Mouse (Mus musculus): Measurements from ENCODE around the gene Wfdc11.
A peak's percentile ranks its signal among the peaks of the same experiment; 100 is the strongest.
"Not testable (repeated sequence)": the region's sequence is repeated elsewhere in the genome, so short reads cannot be mapped to it uniquely, and the experiment has no call there.

The Wfdc11 gene

GRCm38 (mm10) chr2:164673987-164674386 lies at the start of gene Wfdc11:
Wfdc11 (minus strand) TSS chr2:164674087.
- DNase-seq = no peak

GRCm38 (mm10) chr2:164723276-164723675 lies 49.4 kb upstream of the Wfdc11 start:
- no peak for DNase-seq

GRCm38 (mm10) chr2:164716194-164716786 lies 42.4 kb upstream of the Wfdc11 start:
- not testable (repeated sequence) for DNase-seq

- no peak for DNase-seq
Measured at GRCm38 (mm10) chr2:164715005-164715404, 41.1 kb upstream of the Wfdc11 start, which contains the start of gene Spint5. Spint5 (plus strand) TSS chr2:164715305.

- no peak for DNase-seq
Measured at GRCm38 (mm10) chr2:164705991-164706390, 32.1 kb upstream of the Wfdc11 start.

GRCm38 (mm10) chr2:164705328-164705727 lies 31.4 kb upstream of the Wfdc11 start:
- DNase-seq = no peak

GRCm38 (mm10) chr2:164704235-164704634 lies 30.3 kb upstream of the Wfdc11 start:
- no peak for DNase-seq

GRCm38 (mm10) chr2:164701761-164702160 lies 27.9 kb upstream of the Wfdc11 start:
- DNase-seq = no peak

- no peak for DNase-seq
Measured at GRCm38 (mm10) chr2:164700959-164701358, 27.1 kb upstream of the Wfdc11 start.

GRCm38 (mm10) chr2:164698201-164698600 lies 24.3 kb upstream of the Wfdc11 start, which contains the start of gene Spint4:
Spint4 (plus strand) TSS chr2:164698501.
- DNase-seq = no peak

GRCm38 (mm10) chr2:164684807-164685206 lies 10.9 kb upstream of the Wfdc11 start, which contains the start of gene Wfdc13:
Wfdc13 (plus strand) TSS chr2:164685107.
- DNase-seq = no peak

- DNase-seq = peak; percentile 17 to 42
Measured at GRCm38 (mm10) chr2:164679906-164680305, 6.0 kb upstream of the Wfdc11 start.

- DNase-seq = peak; percentile 46 to 65
Measured at GRCm38 (mm10) chr2:164678848-164679625, 5.2 kb upstream of the Wfdc11 start.

GRCm38 (mm10) chr2:164676916-164677685 lies 3.2 kb upstream of the Wfdc11 start:
- DNase-seq = no peak

GRCm38 (mm10) chr2:164676103-164676502 lies 2.2 kb upstream of the Wfdc11 start:
- DNase-seq = no peak

GRCm38 (mm10) chr2:164670938-164671337 lies 2.9 kb downstream of the Wfdc11 start:
- DNase-seq = no peak

- DNase-seq = no peak
Measured at GRCm38 (mm10) chr2:164670261-164670660, 3.6 kb downstream of the Wfdc11 start.

GRCm38 (mm10) chr2:164664851-164665250 lies 9.0 kb downstream of the Wfdc11 start:
- no peak for DNase-seq

- DNase-seq = no peak
Measured at GRCm38 (mm10) chr2:164656483-164656882, 17.4 kb downstream of the Wfdc11 start, which contains the start of gene Wfdc9. Wfdc9 (minus strand) TSS chr2:164656583.

GRCm38 (mm10) chr2:164655858-164656257 lies 18.0 kb downstream of the Wfdc11 start, which contains the start of gene Wfdc10:
Wfdc10 (plus strand) TSS chr2:164656046.
- peak in 1 of 2 experiments; percentile 8 for DNase-seq

- DNase-seq = no peak
Measured at GRCm38 (mm10) chr2:164641881-164642673, 31.8 kb downstream of the Wfdc11 start.

- no peak for DNase-seq
Measured at GRCm38 (mm10) chr2:164641129-164641528, 32.8 kb downstream of the Wfdc11 start.
